Mouse (Mus musculus) bone marrow macrophage, adult 2 months (primary cell): ENCODE measurements around the gene Gpx4.

Experiments used
- CTCF ChIP-seq: IDR thresholded peaks from 2 replicates; pipeline ENCODE4 v1.5.1; 2012; ENCODE audit warnings: low read depth, mild to moderate bottlenecking, low read length, moderate library complexity
- POLR2A ChIP-seq: IDR thresholded peaks from 2 replicates; pipeline ENCODE4 v1.6.1; 2012; ENCODE audit warnings: mild to moderate bottlenecking, low read depth, low read length, borderline replicate concordance

- TF ChIP-seq CTCF (no peak), POLR2A (no peak)
Measured at GRCm38 (mm10) chr10:80098630-80099029, 51.7 kb downstream of the Gpx4 start.
